Comparison of ENCODE assay signal across 16 mouse cellular contexts in the genomic region with DNA sequence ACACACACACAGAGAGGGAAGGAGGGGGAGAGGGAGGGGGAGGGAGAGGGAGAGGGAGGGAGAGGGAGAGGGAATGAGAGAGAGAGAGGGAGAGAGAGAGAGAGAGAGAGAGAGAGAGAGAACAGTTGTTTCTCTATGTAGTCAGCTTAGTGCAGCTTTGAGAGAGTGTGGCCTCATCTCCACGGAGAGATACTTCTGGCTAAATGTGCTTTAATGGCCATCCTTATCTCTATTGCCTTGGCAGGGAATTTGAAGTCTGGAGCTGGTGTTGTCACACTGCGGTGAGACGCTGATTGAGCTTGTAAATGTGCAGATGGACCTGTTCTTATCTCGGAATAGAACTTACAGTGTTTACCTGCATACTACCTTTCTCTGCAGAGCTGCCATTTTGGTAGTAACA.
"Had no signal": no experiment of that assay in that cellular context is flagged by ENCODE, and none has a peak within 500 bp of the region (broad histone marks: within the 10 kb centered on the region; RNA-seq: fewer than 3 reads in every experiment).

No protein-coding gene starts in this region.

- ATAC-seq: liver, postnatal 0 days had no signal

- H3K4me1 ChIP-seq: limb, embryonic 12.5 days; liver, embryonic 13.5 days had no signal

- H3K9ac ChIP-seq: limb, embryonic 12.5 days; liver, embryonic 13.5 days; liver, postnatal 0 days; midbrain, embryonic 15.5 days had no signal

- H3K4me3 ChIP-seq: limb, embryonic 12.5 days; liver, embryonic 13.5 days; midbrain, embryonic 10.5 days; midbrain, embryonic 15.5 days had no signal

- H3K4me2 ChIP-seq: limb, embryonic 12.5 days; liver, embryonic 13.5 days; midbrain, embryonic 15.5 days had no signal

- H3K36me3 ChIP-seq: limb, embryonic 12.5 days; liver, embryonic 13.5 days; midbrain, embryonic 10.5 days; midbrain, embryonic 15.5 days had no signal

- H3K9me3 ChIP-seq: limb, embryonic 12.5 days; liver, embryonic 13.5 days; midbrain, embryonic 10.5 days; midbrain, embryonic 15.5 days had no signal

- H3K27me3 ChIP-seq: liver, embryonic 13.5 days; midbrain, embryonic 15.5 days had no signal

- H3K27ac ChIP-seq: limb, embryonic 12.5 days; liver, embryonic 13.5 days; midbrain, embryonic 10.5 days; midbrain, embryonic 15.5 days had no signal

- DNase-seq: kidney, adult 8-10 months; kidney, postnatal 25 days; layer of hippocampus, adult 9-11 months; layer of hippocampus, postnatal 36 days; liver; liver, embryonic 13.5 days; liver, postnatal 0 days; lung, postnatal 36 days; retina, postnatal 1 day; right cerebral cortex, postnatal 4 days; spleen, adult 18-20 months; thymus, adult 18-20 months; thymus, postnatal 14 days had no signal
